Mouse (Mus musculus): ENCODE data around the gene Safb2.

- TF ChIP-seq POLR2A (IDR thresholded peaks at IDR 0.05; ENCODE audit: low read depth, low read length) (no peak), CTCF (IDR thresholded peaks at IDR 0.05; ENCODE audit: borderline replicate concordance, insufficient read depth, low read length) (no peak)
Observed at GRCm38 (mm10) chr17:56511707-56512090, 72.7 kb downstream of the Safb2 start.
